Mouse (Mus musculus): ENCODE measurements around the gene Brat1. TPM values are rescaled to one million over a fixed set of nuclear protein-coding genes. Genes with fewer than 3 reads are reported as not detected.

The Brat1 gene
- polyA plus RNA-seq, 1 experiment = 22.5 TPM

GRCm38 (mm10) chr5:140722121-140722520 lies 17.3 kb downstream of the Brat1 start:
- Histone ChIP-seq H3K4me3 (ENCODE audit: control insufficient read depth, low read depth, low read length) (no peak overlapping the region), H3K27me3 (ENCODE audit: control insufficient read depth, insufficient read depth, low read length) (no peaks in the 10 kb centered on the region), H3K27ac (ENCODE audit: control insufficient read depth, insufficient read depth, low read depth, low read length) (no peak overlapping the region), H3K4me1 (ENCODE audit: control insufficient read depth, insufficient read depth, low read length) (no peaks in the 10 kb centered on the region), H3K36me3 (ENCODE audit: control insufficient read depth, insufficient read depth, low read length) (no peaks in the 10 kb centered on the region; the same call in 1 of the 2 replicates)
- no peak for TF ChIP-seq POLR2A (IDR thresholded peaks at IDR 0.05; ENCODE audit: control insufficient read depth, low read depth, low read length)
- no peak for TF ChIP-seq CTCF (IDR thresholded peaks at IDR 0.05; ENCODE audit: control insufficient read depth, insufficient read depth, insufficient replicate concordance, low read depth, low read length)

GRCm38 (mm10) chr5:140723822-140724221 lies 19.0 kb downstream of the Brat1 start, which contains the start of gene Amz1:
Amz1 (plus strand) TSS chr5:140724127.
- Histone ChIP-seq H3K4me1 (ENCODE audit: control insufficient read depth, insufficient read depth, low read length) (no peaks in the 10 kb centered on the region), H3K4me3 (ENCODE audit: control insufficient read depth, low read depth, low read length) (no peak within 1 kb of the TSS), H3K27me3 (ENCODE audit: control insufficient read depth, insufficient read depth, low read length) (no peaks in the 10 kb centered on the region), H3K27ac (ENCODE audit: control insufficient read depth, insufficient read depth, low read depth, low read length) (no peak within 1 kb of the TSS), H3K36me3 (ENCODE audit: control insufficient read depth, insufficient read depth, low read length) (no peaks in the 10 kb centered on the region)
- no peak for TF ChIP-seq POLR2A (IDR thresholded peaks at IDR 0.05; ENCODE audit: control insufficient read depth, low read depth, low read length)
- no peak for TF ChIP-seq CTCF (IDR thresholded peaks at IDR 0.05; ENCODE audit: control insufficient read depth, insufficient read depth, insufficient replicate concordance, low read depth, low read length)

- no peaks in the 10 kb centered on the region for H3K36me3 ChIP-seq (ENCODE audit: control insufficient read depth, insufficient read depth, low read length)
- H3K4me1 ChIP-seq (ENCODE audit: control insufficient read depth, insufficient read depth, low read length) = no peaks in the 10 kb centered on the region
- TF ChIP-seq POLR2A (IDR thresholded peaks at IDR 0.05; ENCODE audit: control insufficient read depth, low read depth, low read length) (no peak), CTCF (IDR thresholded peaks at IDR 0.05; ENCODE audit: control insufficient read depth, insufficient read depth, insufficient replicate concordance, low read depth, low read length) (no peak)
- no peaks in the 10 kb centered on the region for H3K27me3 ChIP-seq (ENCODE audit: control insufficient read depth, insufficient read depth, low read length)
- H3K27ac ChIP-seq (ENCODE audit: control insufficient read depth, insufficient read depth, low read depth, low read length) = no peak overlapping the region
- no peak overlapping the region for H3K4me3 ChIP-seq (ENCODE audit: control insufficient read depth, low read depth, low read length)
Measured at GRCm38 (mm10) chr5:140726062-140726839, 21.4 kb downstream of the Brat1 start.

GRCm38 (mm10) chr5:140726946-140727740 lies 22.3 kb downstream of the Brat1 start:
- Histone ChIP-seq H3K4me3 (ENCODE audit: control insufficient read depth, low read depth, low read length) (no peak overlapping the region), H3K4me1 (ENCODE audit: control insufficient read depth, insufficient read depth, low read length) (no peaks in the 10 kb centered on the region), H3K36me3 (ENCODE audit: control insufficient read depth, insufficient read depth, low read length) (no peaks in the 10 kb centered on the region), H3K27me3 (ENCODE audit: control insufficient read depth, insufficient read depth, low read length) (no peaks in the 10 kb centered on the region), H3K27ac (ENCODE audit: control insufficient read depth, insufficient read depth, low read depth, low read length) (no peak overlapping the region)
- TF ChIP-seq CTCF (IDR thresholded peaks at IDR 0.05; ENCODE audit: control insufficient read depth, insufficient read depth, insufficient replicate concordance, low read depth, low read length) = no peak
- no peak for TF ChIP-seq POLR2A (IDR thresholded peaks at IDR 0.05; ENCODE audit: control insufficient read depth, low read depth, low read length)

GRCm38 (mm10) chr5:140731040-140731797 lies 26.4 kb downstream of the Brat1 start:
- Histone ChIP-seq H3K27me3 (ENCODE audit: control insufficient read depth, insufficient read depth, low read length) (no peaks in the 10 kb centered on the region), H3K27ac (ENCODE audit: control insufficient read depth, insufficient read depth, low read depth, low read length) (no peak overlapping the region), H3K4me1 (ENCODE audit: control insufficient read depth, insufficient read depth, low read length) (peaks cover 14% of the 10 kb centered on the region), H3K4me3 (ENCODE audit: control insufficient read depth, low read depth, low read length) (no peak overlapping the region), H3K36me3 (ENCODE audit: control insufficient read depth, insufficient read depth, low read length) (no peaks in the 10 kb centered on the region)
- TF ChIP-seq POLR2A (IDR thresholded peaks at IDR 0.05; ENCODE audit: control insufficient read depth, low read depth, low read length) = no peak
- TF ChIP-seq CTCF (IDR thresholded peaks at IDR 0.05; ENCODE audit: control insufficient read depth, insufficient read depth, insufficient replicate concordance, low read depth, low read length) = no peak

- no peak for TF ChIP-seq POLR2A (IDR thresholded peaks at IDR 0.05; ENCODE audit: control insufficient read depth, low read depth, low read length)
- TF ChIP-seq CTCF (IDR thresholded peaks at IDR 0.05; ENCODE audit: control insufficient read depth, insufficient read depth, insufficient replicate concordance, low read depth, low read length) = peak; percentile 71; the same call in 1 of the 2 replicates
- H3K36me3 ChIP-seq (ENCODE audit: control insufficient read depth, insufficient read depth, low read length) = no peaks in the 10 kb centered on the region
- H3K4me3 ChIP-seq (ENCODE audit: control insufficient read depth, low read depth, low read length) = no peak overlapping the region
- H3K27me3 ChIP-seq (ENCODE audit: control insufficient read depth, insufficient read depth, low read length) = no peaks in the 10 kb centered on the region
- peaks cover 18% of the 10 kb centered on the region for H3K4me1 ChIP-seq (ENCODE audit: control insufficient read depth, insufficient read depth, low read length)
- H3K27ac ChIP-seq (ENCODE audit: control insufficient read depth, insufficient read depth, low read depth, low read length) = no peak overlapping the region
Measured at GRCm38 (mm10) chr5:140732195-140732594, 27.4 kb downstream of the Brat1 start.
